In the genomic region with DNA sequence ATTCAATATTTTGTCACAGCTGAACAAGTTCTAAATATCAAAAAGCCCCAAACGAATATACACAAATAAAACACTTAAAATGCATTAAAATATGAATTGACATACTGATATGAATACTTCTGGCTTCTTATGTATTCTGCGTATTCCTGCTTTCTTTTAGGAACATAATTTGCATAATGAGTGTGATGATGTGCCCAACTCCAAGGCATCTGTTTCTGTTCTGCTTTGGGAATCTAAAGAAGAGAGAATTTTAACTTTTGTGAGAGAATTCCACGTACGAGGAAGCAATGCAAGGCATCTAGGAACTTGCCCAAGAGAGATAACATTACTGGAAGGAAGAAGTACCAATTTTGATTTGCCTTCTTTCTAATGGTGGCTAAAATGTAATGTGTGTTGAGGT, we compare ENCODE assay signal across 19 mouse cellular contexts.
A peak's percentile ranks its signal among the peaks of the same experiment; 100 is the strongest.
DNase-seq lines count a peak whose midpoint lies in the region; ATAC-seq and TF ChIP-seq lines count a peak whose summit lies in the region.
"Had no signal": no experiment of that assay in that cellular context is flagged by ENCODE, and none has a peak within 500 bp of the region (broad histone marks: within the 10 kb centered on the region; RNA-seq: fewer than 3 reads in every experiment).

No protein-coding gene starts in this region.

- no peaks in the 10 kb centered on the region for H3K36me3 ChIP-seq in forebrain, embryonic 16.5 days (ENCODE audit: control insufficient read depth, insufficient read depth)
- H3K36me3 ChIP-seq in forebrain, embryonic 14.5 days (ENCODE audit: control insufficient read depth, insufficient read depth, low read length): no peaks in the 10 kb centered on the region
- H3K36me3 ChIP-seq: embryonic facial prominence, embryonic 10.5 days; embryonic facial prominence, embryonic 12.5 days had no signal

- 53% methylated on average over 4 of the region's 4 CpGs for WGBS in forebrain, embryonic 16.5 days
- 69% methylated on average over 4 of the region's 4 CpGs for WGBS in forebrain, embryonic 14.5 days

- TF ChIP-seq POLR2A in brain, embryonic 14.5 days (IDR thresholded peaks at IDR 0.05; ENCODE audit: borderline replicate concordance, extremely low read depth, insufficient read depth, insufficient read length, poor library complexity, severe bottlenecking): no peak

- no peak overlapping the region for H3K27ac ChIP-seq in forebrain, embryonic 16.5 days (ENCODE audit: low read length)
- no peak overlapping the region for H3K27ac ChIP-seq in forebrain, embryonic 14.5 days (ENCODE audit: low read depth, low read length)
- H3K27ac ChIP-seq: embryonic facial prominence, embryonic 10.5 days; embryonic facial prominence, embryonic 12.5 days; forebrain, embryonic 13.5 days had no signal

- H3K27me3 ChIP-seq in forebrain, embryonic 16.5 days (replicated peaks; ENCODE audit: control insufficient read depth, insufficient read depth, low read length): no peaks in the 10 kb centered on the region
- no peaks in the 10 kb centered on the region for H3K27me3 ChIP-seq in forebrain, embryonic 14.5 days (replicated peaks; ENCODE audit: control insufficient read depth, insufficient read depth, low read length)
- H3K27me3 ChIP-seq: embryonic facial prominence, embryonic 12.5 days; forebrain, embryonic 13.5 days had no signal

- TF ChIP-seq CTCF in brain, embryonic 14.5 days (IDR thresholded peaks at IDR 0.05; ENCODE audit: borderline replicate concordance, extremely low read depth, insufficient read depth, insufficient read length): no peak

- peaks cover 9% of the 10 kb centered on the region for H3K4me1 ChIP-seq in forebrain, embryonic 16.5 days (replicated peaks; ENCODE audit: control insufficient read depth, insufficient read depth, low read length)
- H3K4me1 ChIP-seq in forebrain, embryonic 14.5 days (ENCODE audit: control insufficient read depth, insufficient read depth, low read length): no peaks in the 10 kb centered on the region
- H3K4me1 ChIP-seq: embryonic facial prominence, embryonic 10.5 days; embryonic facial prominence, embryonic 12.5 days had no signal

- no peaks in the 10 kb centered on the region for H3K9me3 ChIP-seq in forebrain, embryonic 16.5 days (ENCODE audit: control insufficient read depth, low read length)
- no peaks in the 10 kb centered on the region for H3K9me3 ChIP-seq in forebrain, embryonic 14.5 days (replicated peaks; ENCODE audit: control insufficient read depth, low read length)
- H3K9me3 ChIP-seq: embryonic facial prominence, embryonic 10.5 days; embryonic facial prominence, embryonic 12.5 days; forebrain, embryonic 13.5 days had no signal

- no peak for DNase-seq in forebrain, embryonic 14.5 days (ENCODE audit: low spot score)
- DNase-seq in frontal cortex, postnatal 36 days (ENCODE audit: low spot score in 2 of 2): no peak
- peak; percentile 29 for DNase-seq in brain, embryonic 14.5 days (ENCODE audit: low read depth)
- DNase-seq in telencephalon, adult 2 months (ENCODE audit: low read depth, low spot score): peak; percentile 50
- no peak for DNase-seq in retina, embryonic 14.5 days (ENCODE audit: low spot score)
- no peak for DNase-seq in layer of hippocampus, adult 9-11 months
- DNase-seq: adrenal gland, adult 2 months; adrenal gland, postnatal 10 days; adrenal gland, postnatal 25 days; cerebellum, adult 11-12 months; cerebellum, adult 2 months; cerebellum, adult 9-10 months; cerebellum, postnatal 10 days; cerebellum, postnatal 25 days had no signal

- H3K4me2 ChIP-seq in forebrain, embryonic 16.5 days (ENCODE audit: low read length): no peak overlapping the region
- H3K4me2 ChIP-seq in forebrain, embryonic 14.5 days (ENCODE audit: low read length): no peak overlapping the region
- H3K4me2 ChIP-seq: embryonic facial prominence, embryonic 12.5 days; forebrain, embryonic 13.5 days had no signal

- H3K9ac ChIP-seq in forebrain, embryonic 16.5 days (replicated peaks; ENCODE audit: low read depth, low read length): no peak overlapping the region
- no peak overlapping the region for H3K9ac ChIP-seq in forebrain, embryonic 14.5 days (ENCODE audit: low read length)
- H3K9ac ChIP-seq: embryonic facial prominence, embryonic 12.5 days; forebrain, embryonic 13.5 days had no signal

- no peak overlapping the region for H3K4me3 ChIP-seq in forebrain, embryonic 16.5 days (replicated peaks; ENCODE audit: low read length)
- H3K4me3 ChIP-seq in forebrain, embryonic 14.5 days (ENCODE audit: low read depth, low read length): no peak overlapping the region
- H3K4me3 ChIP-seq: embryonic facial prominence, embryonic 10.5 days; embryonic facial prominence, embryonic 12.5 days; forebrain, embryonic 13.5 days had no signal

- ATAC-seq in forebrain, embryonic 16.5 days: peak; percentile 52; the same call in 1 of the 2 replicates
- no peak for ATAC-seq in forebrain, embryonic 14.5 days
- peak; percentile 93 for ATAC-seq in frontal cortex, adult (ENCODE audit: low TSS enrichment)
- ATAC-seq: forebrain, embryonic 13.5 days had no signal

Comparison
In these comparisons a context has a peak if more than half of its experiments do, and no peak if none do; other contexts are left out.
1. DNase-seq: peak in brain, embryonic 14.5 days (single experiment) and telencephalon, adult 2 months (single experiment); none in forebrain, embryonic 14.5 days (single experiment), frontal cortex, postnatal 36 days (0 of 2), retina, embryonic 14.5 days (single experiment) and layer of hippocampus, adult 9-11 months (single experiment).